Comparison of ENCODE assay signal across 20 mouse cellular contexts in genomic region chr14:47748714-47749113, GRCm38 (mm10).
DNase-seq lines count a peak whose midpoint lies in the region; TF ChIP-seq lines count a peak whose summit lies in the region.
"Had no signal": no experiment of that assay in that cellular context is flagged by ENCODE, and none has a peak within 500 bp of the region (broad histone marks: within the 10 kb centered on the region; RNA-seq: fewer than 3 reads in every experiment).

No protein-coding gene starts in this region.

- no peak for TF ChIP-seq CTCF in gastrocnemius, adult 2 months (IDR thresholded peaks at IDR 0.05)

- peak overlapping the region; percentile 84; the same call in 1 of the 2 replicates for H3K27ac ChIP-seq in gastrocnemius, adult 2 months
- H3K27ac ChIP-seq: embryonic facial prominence, embryonic 13.5 days; forebrain, embryonic 10.5 days; forebrain, embryonic 12.5 days had no signal

- no peak for DNase-seq in gastrocnemius, adult 2 months
- DNase-seq in gastrocnemius, postnatal 4 days (ENCODE audit: low spot score in 2 of 2): no peak
- DNase-seq in R1 (ENCODE audit: low read depth, low spot score): peak; percentile 79
- DNase-seq in ovary, postnatal 36 days (ENCODE audit: low spot score): no peak
- DNase-seq in retina, postnatal 1 day: no peak
- DNase-seq: adrenal gland, adult 8-10 months; adrenal gland, postnatal 14 days; adrenal gland, postnatal 36 days; B cell, adult 2 months; cerebellum, adult 18-20 months; cerebellum, adult 8-10 months; cerebellum, adult 9-11 months; cerebellum, postnatal 14 days; cerebellum, postnatal 36 days; embryo, embryonic 11 days had no signal

- H3K4me3 ChIP-seq in gastrocnemius, adult 2 months: no peak overlapping the region
- H3K4me3 ChIP-seq: embryonic facial prominence, embryonic 13.5 days; embryonic facial prominence, embryonic 15.5 days; erythroblast, embryonic 14.5 days; forebrain, embryonic 10.5 days; forebrain, embryonic 12.5 days had no signal

- intact Hi-C loops in gastrocnemius, adult 2 months (cut with DNase I): no loop called here
